Mouse (Mus musculus) MEL (cell line): ENCODE data around the gene Tspan14. TPM values are rescaled to one million over a fixed set of nuclear protein-coding genes. Genes with fewer than 3 reads are reported as not detected.
A peak's percentile ranks its signal among the peaks of the same experiment; 100 is the strongest.

ENCODE experiments used
- DNase-seq: peaks from one replicate; pipeline ENCODE4 v3.0.0; 2011; ENCODE audit warnings: low read depth, low spot score
- H3K27ac ChIP-seq: 2 replicates; pipeline ENCODE4 v1.5.1; 2012; ENCODE audit warnings: low read depth, mild to moderate bottlenecking, control low read depth, low read length, moderate library complexity; ENCODE audit not compliant: control insufficient read depth
- H3K27me3 ChIP-seq, 2 experiments: fragments of 150-350 bp in 1 of 2; sonication (generic) in 1 of 2; 2 replicates each; pipeline ENCODE4 v1.6.1; 2012; ENCODE audit warnings: low read length in 2 of 2, mild to moderate bottlenecking in 2 of 2, improper control_type of control experiment in 1 of 2, moderate library complexity in 1 of 2; ENCODE audit not compliant: insufficient read depth in 2 of 2, control insufficient read depth in 1 of 2
- H3K36me3 ChIP-seq, 2 experiments: 2 replicates each; pipeline ENCODE4 v1.6.1; 2012 to 2014; ENCODE audit warnings: low read length in 2 of 2, improper control_type of control experiment in 1 of 2, inconsistent platforms in 1 of 2, mild to moderate bottlenecking in 1 of 2; ENCODE audit not compliant: insufficient read depth in 2 of 2, control insufficient read depth in 1 of 2
- H3K4me1 ChIP-seq, 2 experiments: fragments of 150-350 bp in 1 of 2; sonication (generic) in 1 of 2; 2 replicates each; pipeline ENCODE4 v1.6.1; 2012; ENCODE audit warnings: low read length in 2 of 2, improper control_type of control experiment in 1 of 2, mild to moderate bottlenecking in 1 of 2; ENCODE audit not compliant: insufficient read depth in 2 of 2, control insufficient read depth in 1 of 2
- H3K4me3 ChIP-seq, 2 experiments: fragments of 150-350 bp in 1 of 2; sonication (generic) in 1 of 2; 2 replicates each; pipeline ENCODE4 v1.5.1; 2012; ENCODE audit warnings: low read depth in 2 of 2, low read length in 2 of 2, mild to moderate bottlenecking in 2 of 2, moderate library complexity in 2 of 2, control low read depth in 1 of 2, improper control_type of control experiment in 1 of 2; ENCODE audit not compliant: control insufficient read depth in 1 of 2, insufficient read depth in 1 of 2
- H3K79me2 ChIP-seq: 2 replicates; pipeline ENCODE4 v1.6.1; 2012; ENCODE audit warnings: mild to moderate bottlenecking, low read length, moderate library complexity; ENCODE audit not compliant: control insufficient read depth, poor library complexity, insufficient read depth
- H3K9ac ChIP-seq: 2 replicates; pipeline ENCODE4 v1.6.1; 2012; ENCODE audit warnings: low read depth, mild to moderate bottlenecking, control low read depth, low read length, moderate library complexity; ENCODE audit not compliant: control insufficient read depth, poor library complexity, severe bottlenecking
- H3K9me3 ChIP-seq: fragments of 150-350 bp; sonication (generic); replicated peaks from 2 replicates; pipeline ENCODE4 v1.6.1; 2012; ENCODE audit warnings: mild to moderate bottlenecking, low read length, improper control_type of control experiment, moderate library complexity; ENCODE audit not compliant: insufficient read depth
- BHLHE40 ChIP-seq: IDR thresholded peaks from 2 replicates; pipeline ENCODE4 v1.6.1; 2012; ENCODE audit warnings: low read depth, mild to moderate bottlenecking, inconsistent platforms, low read length, improper control_type of control experiment, borderline replicate concordance
- CHD1 ChIP-seq: IDR thresholded peaks from 2 replicates; pipeline ENCODE4 v1.6.1; 2012; ENCODE audit warnings: low read depth, mild to moderate bottlenecking, inconsistent platforms, low read length, improper control_type of control experiment
- CHD2 ChIP-seq: IDR thresholded peaks from 2 replicates; pipeline ENCODE4 v1.6.1; 2011; ENCODE audit warnings: low read length, improper control_type of control experiment
- CTCF ChIP-seq, 3 experiments: IDR thresholded peaks in 2 of 3; conservative IDR thresholded peaks in 1 of 3; 2 replicates each; pipeline ENCODE4 v1.5.1; 2011 to 2012; ENCODE audit warnings: low read length in 3 of 3, low read depth in 2 of 3, mild to moderate bottlenecking in 2 of 3, improper control_type of control experiment in 1 of 3, inconsistent platforms in 1 of 3, mixed read lengths in 1 of 3, moderate library complexity in 1 of 3; ENCODE audit not compliant: control insufficient read depth in 1 of 3, insufficient read depth in 1 of 3, poor library complexity in 1 of 3, severe bottlenecking in 1 of 3
- ELF1 ChIP-seq: IDR thresholded peaks from 2 replicates; pipeline ENCODE4 v1.6.1; 2014; ENCODE audit warnings: low read depth, mild to moderate bottlenecking, inconsistent platforms, low read length, improper control_type of control experiment, moderate library complexity
- EP300 ChIP-seq, 2 experiments: IDR thresholded peaks; 2 replicates each; pipeline ENCODE4 v1.6.1; 2011; ENCODE audit warnings: improper control_type of control experiment in 2 of 2, low read length in 2 of 2, low read depth in 1 of 2, mild to moderate bottlenecking in 1 of 2
- ETS1 ChIP-seq: IDR thresholded peaks from 2 replicates; pipeline ENCODE4 v1.6.1; 2012; ENCODE audit warnings: low read depth, mild to moderate bottlenecking, inconsistent platforms, low read length, improper control_type of control experiment, moderate library complexity
- GABPA ChIP-seq: IDR thresholded peaks from 2 replicates; pipeline ENCODE4 v1.6.1; 2012; ENCODE audit warnings: low read depth, mild to moderate bottlenecking, inconsistent platforms, low read length, improper control_type of control experiment, moderate library complexity
- HCFC1 ChIP-seq: IDR thresholded peaks from 2 replicates; pipeline ENCODE4 v1.6.1; 2012; ENCODE audit warnings: low read depth, mild to moderate bottlenecking, inconsistent platforms, low read length, improper control_type of control experiment, moderate library complexity
- JUND ChIP-seq: IDR thresholded peaks from 2 replicates; pipeline ENCODE4 v1.6.1; 2011; ENCODE audit warnings: low read depth, mild to moderate bottlenecking, improper control_type of control experiment, low read length
- KAT2A ChIP-seq: conservative IDR thresholded peaks from 2 replicates; pipeline ENCODE4 v1.6.1; 2012; ENCODE audit warnings: low read depth, low read length, improper control_type of control experiment, inconsistent platforms
- MAFK ChIP-seq: IDR thresholded peaks from 2 replicates; pipeline ENCODE4 v1.6.1; 2011; ENCODE audit warnings: low read depth, mild to moderate bottlenecking, low read length, improper control_type of control experiment, borderline replicate concordance
- MAX ChIP-seq: IDR thresholded peaks from 2 replicates; pipeline ENCODE4 v1.6.1; 2011; ENCODE audit warnings: low read length, improper control_type of control experiment
- MAZ ChIP-seq: IDR thresholded peaks from 2 replicates; pipeline ENCODE4 v1.6.1; 2012; ENCODE audit warnings: low read depth, mild to moderate bottlenecking, inconsistent platforms, low read length, improper control_type of control experiment
- MEF2A ChIP-seq: IDR thresholded peaks from 2 replicates; pipeline ENCODE4 v1.6.1; 2014; ENCODE audit warnings: low read depth, mild to moderate bottlenecking, inconsistent platforms, low read length, improper control_type of control experiment; ENCODE audit not compliant: poor library complexity, insufficient replicate concordance, severe bottlenecking; ENCODE audit errors: extremely low read depth
- MXI1 ChIP-seq: IDR thresholded peaks from 2 replicates; pipeline ENCODE4 v1.6.1; 2011; ENCODE audit warnings: mild to moderate bottlenecking, low read depth, low read length, improper control_type of control experiment
- MYB ChIP-seq: IDR thresholded peaks from 2 replicates; pipeline ENCODE4 v1.6.1; 2011; ENCODE audit warnings: mild to moderate bottlenecking, low read depth, low read length, improper control_type of control experiment
- MYC ChIP-seq: IDR thresholded peaks from 2 replicates; pipeline ENCODE4 v1.6.1; 2011; ENCODE audit warnings: low read depth, mild to moderate bottlenecking, low read length, improper control_type of control experiment, moderate library complexity
- NELFE ChIP-seq: IDR thresholded peaks from 2 replicates; pipeline ENCODE4 v1.6.1; 2011; ENCODE audit warnings: low read depth, low read length, improper control_type of control experiment
- NRF1 ChIP-seq: IDR thresholded peaks from 2 replicates; pipeline ENCODE4 v1.6.1; 2014; ENCODE audit warnings: low read depth, mild to moderate bottlenecking, inconsistent platforms, low read length, improper control_type of control experiment, moderate library complexity; ENCODE audit not compliant: poor library complexity, insufficient read depth, severe bottlenecking
- POLR2A ChIP-seq, 2 experiments: IDR thresholded peaks; 2 replicates each; pipeline ENCODE4 v1.6.1; 2011 to 2012; ENCODE audit warnings: low read length in 2 of 2, mild to moderate bottlenecking in 2 of 2, control low read depth in 1 of 2, improper control_type of control experiment in 1 of 2, low read depth in 1 of 2, moderate library complexity in 1 of 2; ENCODE audit not compliant: control insufficient read depth in 1 of 2, insufficient read depth in 1 of 2, poor library complexity in 1 of 2
- POLR2AphosphoS2 ChIP-seq: IDR thresholded peaks from 2 replicates; pipeline ENCODE4 v1.6.1; 2011; ENCODE audit warnings: low read length, improper control_type of control experiment
- POLR2AphosphoS5 ChIP-seq: IDR thresholded peaks from 2 replicates; pipeline ENCODE4 v1.6.1; 2012; ENCODE audit warnings: low read depth, borderline replicate concordance, mild to moderate bottlenecking, inconsistent platforms, low read length, moderate library complexity, mixed read lengths
- RAD21 ChIP-seq: IDR thresholded peaks from 2 replicates; pipeline ENCODE4 v1.6.1; 2011; ENCODE audit warnings: mild to moderate bottlenecking, low read depth, low read length, improper control_type of control experiment
- RCOR1 ChIP-seq: IDR thresholded peaks from 2 replicates; pipeline ENCODE4 v1.6.1; 2012; ENCODE audit warnings: low read depth, mild to moderate bottlenecking, inconsistent platforms, low read length, improper control_type of control experiment
- SIN3A ChIP-seq: IDR thresholded peaks from 2 replicates; pipeline ENCODE4 v1.6.1; 2012; ENCODE audit warnings: low read length, improper control_type of control experiment, inconsistent platforms
- SMC3 ChIP-seq: IDR thresholded peaks from 2 replicates; pipeline ENCODE4 v1.6.1; 2011; ENCODE audit warnings: low read depth, low read length, improper control_type of control experiment
- TAL1 ChIP-seq: IDR thresholded peaks from 2 replicates; pipeline ENCODE4 v1.6.1; 2012; ENCODE audit warnings: mild to moderate bottlenecking, inconsistent platforms, low read length, moderate library complexity, mixed read lengths
- TBP ChIP-seq: IDR thresholded peaks from 2 replicates; pipeline ENCODE4 v1.8.0; 2011; ENCODE audit warnings: low read depth, low read length, improper control_type of control experiment
- TCF12 ChIP-seq: IDR thresholded peaks from 2 replicates; pipeline ENCODE4 v1.6.1; 2014; ENCODE audit warnings: low read depth, mild to moderate bottlenecking, inconsistent platforms, low read length, improper control_type of control experiment, moderate library complexity
- UBTF ChIP-seq: IDR thresholded peaks from 2 replicates; pipeline ENCODE4 v1.6.1; 2012; ENCODE audit warnings: low read depth, mild to moderate bottlenecking, inconsistent platforms, low read length, improper control_type of control experiment, moderate library complexity, borderline replicate concordance; ENCODE audit not compliant: insufficient read depth
- USF1 ChIP-seq: IDR thresholded peaks from 2 replicates; pipeline ENCODE4 v1.6.1; 2014; ENCODE audit warnings: low read depth, mild to moderate bottlenecking, inconsistent platforms, low read length, improper control_type of control experiment, moderate library complexity
- USF2 ChIP-seq, 2 experiments: IDR thresholded peaks; 2 replicates each; pipeline ENCODE4 v1.6.1; 2011 to 2012; ENCODE audit warnings: improper control_type of control experiment in 2 of 2, low read length in 2 of 2, borderline replicate concordance in 1 of 2, inconsistent platforms in 1 of 2, low read depth in 1 of 2, mild to moderate bottlenecking in 1 of 2; ENCODE audit not compliant: insufficient read depth in 1 of 2
- ZC3H11A ChIP-seq: IDR thresholded peaks from 2 replicates; pipeline ENCODE4 v1.6.1; 2012; ENCODE audit warnings: low read depth, mild to moderate bottlenecking, inconsistent platforms, low read length, improper control_type of control experiment
- ZKSCAN1 ChIP-seq: IDR thresholded peaks from 2 replicates; pipeline ENCODE4 v1.6.1; 2012; ENCODE audit warnings: low read depth, mild to moderate bottlenecking, inconsistent platforms, low read length, improper control_type of control experiment, moderate library complexity
- ZMIZ1 ChIP-seq: IDR thresholded peaks from 2 replicates; pipeline ENCODE4 v1.6.1; 2012; ENCODE audit warnings: low read depth, mild to moderate bottlenecking, inconsistent platforms, low read length, improper control_type of control experiment, moderate library complexity
- ZNF384 ChIP-seq: IDR thresholded peaks from 2 replicates; pipeline ENCODE4 v1.6.1; 2012; ENCODE audit warnings: low read depth, mild to moderate bottlenecking, inconsistent platforms, low read length, improper control_type of control experiment
- polyA plus RNA-seq, 2 experiments: library from polyadenylated mRNA; stranded (reverse) in 1 of 2; unstranded in 1 of 2; fragments of >175 nt in 1 of 2; fragments of >200 nt in 1 of 2; gene quantifications; 2 replicates each; pipeline versions ENCODE4 v1.2.1 to v1.2.4; 2012; ENCODE audit warnings: low replicate concordance in 2 of 2, low read depth in 1 of 2; ENCODE audit not compliant: insufficient read length in 2 of 2, insufficient read depth in 1 of 2, missing spikeins in 1 of 2
- total RNA-seq: library from RNA; depleted of rRNA; stranded (reverse); fragments of 300-350 nt; gene quantifications from 2 replicates; pipeline ENCODE4 v1.2.3, GENCODE M21; 2012

The Tspan14 gene
- total and polyA plus RNA-seq, 3 experiments, result 24.8 to 29.9 TPM; not detected in 1

DNA sequence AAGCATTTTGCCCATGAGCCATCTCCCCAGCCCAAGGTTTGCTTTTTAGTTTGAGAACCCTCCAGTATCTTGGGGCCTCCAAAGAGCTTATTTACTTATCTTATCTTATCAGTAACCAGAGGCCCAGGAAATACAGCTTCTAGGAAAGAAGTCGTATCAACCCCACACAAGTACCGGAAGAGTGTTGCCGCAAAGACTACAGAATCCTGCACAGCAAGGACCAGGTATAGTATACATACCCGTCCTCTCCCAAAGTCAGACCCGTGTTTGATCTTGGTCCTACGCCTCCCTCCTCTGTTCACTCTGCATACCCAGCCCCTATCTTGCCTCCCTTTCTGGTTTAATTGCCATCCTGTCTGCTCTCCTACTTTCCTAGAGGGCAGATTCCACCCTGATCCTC lies 25.9 kb upstream of the Tspan14 start:
- no peaks in the 10 kb centered on the region for H3K27me3 ChIP-seq
- H3K79me2 ChIP-seq, result no peaks in the 10 kb centered on the region
- H3K4me1 ChIP-seq, result peaks cover 19 to 42% of the 10 kb centered on the region in 2 experiments
- DNase-seq, result peak; percentile 72
- peak overlapping the region; percentile 57 for H3K9ac ChIP-seq
- H3K4me3 ChIP-seq, result peak overlapping the region; percentile 23 to 32
- H3K27ac ChIP-seq, result peak overlapping the region; percentile 96
- peaks cover 0 to 37% of the 10 kb centered on the region in 2 experiments; a peak in 2 of 4 replicates for H3K36me3 ChIP-seq
- H3K9me3 ChIP-seq, result no peaks in the 10 kb centered on the region
- no peak for TF ChIP-seq NRF1
- TF ChIP-seq CTCF (IDR thresholded peaks at IDR 0.05 in 2 of 3, conservative IDR thresholded peaks at IDR 0.05 in 1 of 3; ENCODE audit: control insufficient read depth in 1 of 3, insufficient read depth in 1 of 3, low read depth in 2 of 3, low read length in 3 of 3, poor library complexity in 1 of 3, severe bottlenecking in 1 of 3), result no peak
- TF ChIP-seq BHLHE40, result 0 out of 2 replicates have a peak, but pooled peaks have one; percentile 30
- peak; percentile 72 for TF ChIP-seq MAZ
- no peak for TF ChIP-seq USF1
- TF ChIP-seq MXI1, result no peak
- no peak for TF ChIP-seq RAD21
- peak; percentile 93 for TF ChIP-seq TCF12
- TF ChIP-seq ZC3H11A, result no peak
- no peak for TF ChIP-seq MYC
- no peak for TF ChIP-seq MAX
- no peak for TF ChIP-seq POLR2AphosphoS2
- TF ChIP-seq EP300 (IDR thresholded peaks at IDR 0.05; ENCODE audit: low read depth in 1 of 2, low read length in 2 of 2), result peak; percentile 95 to 96
- TF ChIP-seq MEF2A, result no peak
- TF ChIP-seq CHD2, result no peak
- TF ChIP-seq USF2 (IDR thresholded peaks at IDR 0.05; ENCODE audit: borderline replicate concordance in 1 of 2, insufficient read depth in 1 of 2, low read depth in 1 of 2, low read length in 2 of 2), result no peak
- peak; percentile 56 for TF ChIP-seq TAL1
- no peak for TF ChIP-seq ZKSCAN1
- no peak for TF ChIP-seq POLR2A (IDR thresholded peaks at IDR 0.05; ENCODE audit: control insufficient read depth in 1 of 2, insufficient read depth in 1 of 2, low read depth in 1 of 2, low read length in 2 of 2, poor library complexity in 1 of 2)
- no peak for TF ChIP-seq SMC3
- TF ChIP-seq POLR2AphosphoS5, result no peak
- no peak for TF ChIP-seq GABPA
- no peak for TF ChIP-seq NELFE
- no peak for TF ChIP-seq ZNF384
- TF ChIP-seq HCFC1, result 0 out of 2 replicates have a peak, but pooled peaks have one; percentile 28
- no peak for TF ChIP-seq ZMIZ1
- TF ChIP-seq CHD1, result no peak
- peak; percentile 50; the same call in 1 of the 2 replicates for TF ChIP-seq MAFK
- peak; percentile 45; the same call in 1 of the 2 replicates for TF ChIP-seq SIN3A
- TF ChIP-seq UBTF, result no peak
- TF ChIP-seq KAT2A, result no peak; the same call in 1 of the 2 replicates
- TF ChIP-seq RCOR1, result peak; percentile 86
- peak; percentile 70; the same call in 1 of the 2 replicates for TF ChIP-seq ELF1
- peak; percentile 86 for TF ChIP-seq ETS1
- TF ChIP-seq TBP, result peak; percentile 57
- TF ChIP-seq MYB, result no peak
- peak; percentile 39; the same call in 1 of the 2 replicates for TF ChIP-seq JUND
